Mouse (Mus musculus) adrenal gland, adult (tissue): ENCODE data around the gene Tmco3.
A peak's percentile ranks its signal among the peaks of the same experiment; 100 is the strongest.

Source experiments
- DNase-seq, 2 experiments: peaks; one replicate each; pipeline ENCODE4 v3.0.0; 2022 to 2023; ENCODE audit warnings: low spot score in 1 of 2; ENCODE audit not compliant: inconsistent age in 2 of 2

The Tmco3 gene

DNA sequence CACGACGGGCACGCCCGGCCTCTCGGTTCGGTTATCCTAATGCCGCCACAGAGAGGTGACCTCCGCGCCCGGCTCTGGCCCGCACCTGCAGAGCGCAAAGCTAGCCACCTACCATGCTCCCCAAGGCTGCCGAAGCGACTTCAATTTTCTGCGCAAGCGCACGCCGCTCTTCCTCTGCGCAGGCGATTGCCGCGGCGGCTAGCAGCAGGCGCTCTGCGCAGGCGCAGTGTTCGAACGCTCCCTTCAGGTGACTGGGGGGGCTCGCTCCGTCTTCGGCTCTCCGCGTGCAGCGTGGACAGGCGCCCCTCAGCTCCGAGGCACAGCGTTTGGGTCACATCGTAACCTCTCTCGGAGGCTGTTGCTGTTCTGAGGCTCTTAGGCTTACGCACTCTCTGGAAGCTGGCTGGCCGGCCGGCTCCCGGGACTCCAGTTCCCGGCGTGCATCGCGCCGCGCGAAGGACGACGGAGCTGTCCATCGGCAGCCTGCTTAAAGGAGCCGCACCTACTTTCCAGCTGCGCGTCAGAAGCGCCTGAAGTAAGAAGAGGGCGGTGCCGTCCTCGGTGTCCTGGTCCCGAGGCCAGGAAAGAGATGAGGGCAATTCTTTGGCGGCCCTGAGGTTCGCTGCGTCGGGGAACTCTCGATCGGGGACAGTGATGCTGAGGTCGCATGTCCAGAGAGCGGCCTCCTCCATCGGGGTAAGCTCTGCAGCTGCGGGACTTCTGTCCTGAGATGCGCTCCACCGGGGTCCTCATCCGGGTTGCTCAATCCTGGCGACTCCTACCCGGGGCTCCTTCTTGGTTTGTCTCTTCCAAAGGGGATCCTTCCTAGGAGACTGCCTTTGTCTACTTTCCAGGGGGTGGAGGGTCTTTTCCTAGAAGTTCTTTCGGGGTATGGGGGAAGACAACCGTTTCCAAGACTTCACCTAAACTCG is at the start of gene Tmco3, which contains the start of gene Dcun1d2:
Gene Tmco3, plus strand, starts transcription at position 499 of the 932 bp plus-strand sequence.
Gene Dcun1d2, minus strand, starts transcription at position 440 of the 932 bp plus-strand sequence.
- peak; percentile 97 to 99 for DNase-seq

DNA sequence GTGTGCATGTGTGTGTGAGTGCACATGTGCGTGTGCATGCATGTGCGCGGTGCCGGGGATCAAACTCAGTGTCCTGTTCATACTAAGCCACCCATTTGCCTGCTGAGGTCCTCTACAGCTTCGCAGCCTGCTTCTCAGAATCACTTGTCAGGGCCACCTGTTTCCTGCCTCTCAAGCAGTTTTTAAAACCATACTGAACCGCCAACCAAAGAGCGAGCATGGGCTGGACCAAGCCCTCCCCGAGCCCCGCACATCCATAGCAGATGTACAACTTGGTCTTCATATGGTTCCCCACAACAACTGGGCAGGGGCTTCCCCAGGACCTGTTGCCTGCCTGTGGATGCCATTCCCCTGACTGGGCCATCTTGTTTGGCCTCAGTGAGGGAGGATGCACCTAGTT is 47.9 kb upstream of the Tmco3 start:
- DNase-seq = no peak

DNA sequence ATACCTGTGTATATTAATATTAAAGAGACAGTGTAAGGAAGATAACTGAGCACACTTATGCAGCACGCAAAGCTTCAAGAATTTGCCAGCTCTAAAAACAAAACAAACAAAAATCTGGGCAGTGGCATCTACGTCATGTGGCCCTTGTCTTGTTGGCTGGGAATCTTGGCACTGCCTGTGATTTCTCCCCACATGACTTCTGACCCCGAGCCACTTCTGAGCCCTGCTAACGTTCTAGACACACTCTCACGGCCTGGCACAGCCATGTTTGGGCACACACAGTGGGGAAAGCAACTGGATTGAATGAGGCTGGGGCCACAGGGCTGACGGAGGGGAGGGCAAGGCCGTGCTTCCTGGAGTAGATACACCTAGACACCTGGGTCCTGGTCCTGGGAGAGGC is 47.3 kb upstream of the Tmco3 start:
- peak in 1 of 2 experiments; percentile 37 for DNase-seq

DNA sequence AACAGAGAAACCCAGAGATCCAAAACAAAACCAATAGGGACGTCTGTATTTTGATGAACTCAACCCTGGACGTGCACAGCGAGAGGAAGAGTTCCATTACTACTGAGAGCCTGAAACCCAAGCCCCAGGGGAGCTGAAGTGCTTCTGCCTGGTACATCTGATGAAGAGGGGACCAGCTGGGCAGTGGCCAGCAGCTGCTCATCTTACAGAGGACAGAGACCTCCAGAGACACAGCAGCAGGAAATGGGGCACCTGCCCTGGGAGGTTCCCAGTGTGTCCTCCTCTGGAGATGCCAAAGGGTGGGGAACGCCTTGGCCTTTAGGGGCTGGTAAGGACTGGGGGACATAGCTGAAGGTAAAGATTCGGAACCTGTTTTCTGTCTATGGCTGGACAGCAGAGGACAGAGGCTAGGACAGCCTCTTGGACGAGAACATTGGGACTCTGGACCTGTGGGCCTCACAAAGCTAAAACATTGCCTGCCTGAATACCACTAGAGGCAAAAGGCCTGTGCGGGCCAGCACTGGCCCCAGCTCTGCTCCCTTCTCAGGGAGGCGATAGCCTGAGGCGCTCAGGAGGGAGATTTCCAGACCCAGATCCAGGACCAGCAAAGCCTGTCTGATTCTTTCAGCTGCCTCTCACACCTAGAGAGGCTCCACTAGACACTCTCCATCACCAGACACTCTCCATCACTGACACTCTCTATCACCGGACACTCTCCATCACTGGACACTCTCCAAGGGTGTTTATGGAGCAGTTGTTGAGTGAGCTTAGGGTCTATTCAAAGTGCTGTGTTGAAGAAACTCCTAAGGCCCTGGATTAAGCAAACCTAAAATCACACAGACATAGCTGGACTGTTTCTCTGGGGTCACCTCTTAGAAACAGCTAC is 44.8 kb upstream of the Tmco3 start:
- DNase-seq = no peak

DNA sequence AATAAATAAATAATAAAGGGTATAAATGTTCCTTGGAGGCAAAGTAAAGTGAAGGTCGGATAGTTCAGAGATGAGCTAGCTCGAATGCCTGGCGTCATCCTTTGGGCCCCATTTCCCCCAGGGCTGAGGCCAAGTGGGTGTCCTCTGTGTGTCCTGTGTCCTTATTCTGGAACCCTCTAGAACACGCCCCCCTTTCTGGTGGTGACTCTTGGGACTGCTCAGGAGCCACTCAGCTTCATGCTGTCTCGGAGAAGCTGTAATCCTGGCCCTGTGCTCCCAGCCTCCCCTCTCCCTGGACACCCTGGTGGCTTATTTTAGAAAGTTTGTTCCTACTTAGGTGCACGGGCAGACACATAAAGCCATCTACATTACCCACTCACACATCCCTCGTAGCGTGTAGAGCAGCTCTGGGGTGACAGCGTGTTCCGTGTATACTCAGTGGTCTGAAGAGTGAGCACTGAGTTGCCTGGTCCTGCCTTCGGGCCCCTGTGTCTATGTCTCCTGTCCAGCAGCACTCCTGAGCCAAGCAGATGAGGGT is 43.6 kb upstream of the Tmco3 start:
- DNase-seq = no peak

DNA sequence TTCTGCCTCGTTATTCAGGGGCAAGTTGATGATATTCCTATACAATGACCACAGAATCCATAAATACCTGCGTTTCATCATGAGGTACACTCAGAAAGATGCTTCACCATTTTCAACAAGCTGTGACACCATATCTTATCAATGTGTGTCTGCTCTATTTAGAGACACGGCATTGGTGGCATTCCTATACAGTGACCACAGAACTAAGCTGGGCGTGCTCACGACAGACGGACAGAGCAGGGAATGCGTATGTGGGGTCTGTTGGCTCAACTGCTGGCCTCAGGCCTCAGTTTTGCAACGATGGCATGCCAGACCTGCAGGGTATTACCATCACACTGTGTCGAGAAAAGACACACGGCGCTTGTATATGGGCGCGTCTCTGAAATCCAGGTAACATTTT is 35.2 kb upstream of the Tmco3 start:
- no peak for DNase-seq

DNA sequence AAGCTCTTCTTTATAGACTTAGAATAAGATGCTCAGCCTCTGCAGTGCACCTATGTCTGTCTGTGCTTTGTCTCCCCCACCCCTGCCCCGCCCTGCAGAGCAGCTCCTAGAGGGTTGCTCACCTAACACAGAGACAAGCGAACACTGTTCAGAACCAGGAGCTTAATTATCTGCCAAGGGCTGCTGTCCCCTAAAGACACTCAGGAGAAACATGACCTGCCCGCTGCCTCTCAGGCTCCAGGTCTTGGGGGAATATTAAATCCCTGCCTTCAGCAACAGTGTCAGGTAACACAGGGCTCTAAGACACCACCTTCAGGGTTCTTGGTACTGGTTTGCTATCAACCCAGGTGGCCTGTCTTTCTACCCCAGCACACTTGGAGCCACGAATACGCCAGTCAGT is 34.6 kb upstream of the Tmco3 start:
- no peak for DNase-seq

DNA sequence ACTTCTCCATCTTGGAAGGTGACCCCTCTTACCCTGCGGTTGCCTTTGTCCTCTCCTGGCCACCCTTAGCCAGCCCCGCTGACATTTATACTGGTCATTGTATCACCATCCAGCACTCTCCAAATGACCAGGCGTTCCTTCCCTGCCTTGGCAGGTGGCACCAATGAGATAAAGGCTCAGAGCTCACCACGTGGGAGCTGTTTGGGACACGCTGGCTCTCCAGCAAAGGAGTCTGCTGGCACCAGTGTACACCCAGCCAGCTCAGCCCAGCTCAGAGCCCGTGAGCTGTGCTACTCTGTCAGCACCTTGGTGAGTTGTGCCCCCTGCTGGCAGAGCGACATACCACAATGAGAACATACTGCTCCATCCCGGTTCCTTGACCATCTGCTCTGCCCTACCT is 34.0 kb upstream of the Tmco3 start, which contains the start of gene Adprhl1:
Gene Adprhl1, minus strand, starts transcription at position 144 of the 400 bp plus-strand sequence.
- peak; percentile 71 to 87 for DNase-seq

DNA sequence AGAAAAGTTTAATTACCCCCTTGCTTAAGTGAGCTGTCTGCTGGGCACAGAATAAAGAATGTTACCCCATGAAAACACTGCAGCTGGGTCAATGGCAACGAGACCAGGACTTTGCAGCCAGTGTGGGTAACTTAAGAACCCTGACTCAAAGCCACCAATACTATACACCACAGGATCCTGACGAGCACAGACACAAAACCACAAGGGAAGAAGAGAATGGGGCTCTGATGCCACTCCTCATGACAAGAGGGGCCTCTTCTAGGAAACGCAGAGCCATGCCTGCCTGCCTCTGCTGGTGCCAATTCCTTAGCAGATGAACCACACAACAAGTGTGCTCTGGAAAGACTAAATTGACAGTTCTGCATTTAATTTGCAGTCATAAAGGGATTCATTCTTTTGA is 24.6 kb upstream of the Tmco3 start:
- DNase-seq = no peak

DNA sequence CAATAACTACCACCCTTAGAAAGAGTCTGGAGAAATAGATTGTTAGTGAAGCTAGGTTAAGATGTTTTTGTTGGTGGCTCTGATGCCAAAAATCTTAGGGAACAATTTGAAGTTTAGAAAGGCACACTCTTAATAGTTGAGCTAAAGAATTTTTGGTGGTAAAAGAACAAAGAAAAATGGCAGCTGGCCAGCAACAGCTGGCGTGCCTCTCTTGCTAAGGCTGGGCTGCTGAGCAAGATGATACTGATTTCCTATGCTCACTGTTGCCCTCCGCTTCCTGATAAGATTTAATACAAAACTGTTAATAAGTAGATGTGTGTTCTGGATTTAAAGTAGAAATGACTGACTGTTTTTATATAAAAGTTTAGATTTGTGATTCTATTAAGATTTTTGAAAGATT is 20.4 kb upstream of the Tmco3 start:
- DNase-seq = no peak

DNA sequence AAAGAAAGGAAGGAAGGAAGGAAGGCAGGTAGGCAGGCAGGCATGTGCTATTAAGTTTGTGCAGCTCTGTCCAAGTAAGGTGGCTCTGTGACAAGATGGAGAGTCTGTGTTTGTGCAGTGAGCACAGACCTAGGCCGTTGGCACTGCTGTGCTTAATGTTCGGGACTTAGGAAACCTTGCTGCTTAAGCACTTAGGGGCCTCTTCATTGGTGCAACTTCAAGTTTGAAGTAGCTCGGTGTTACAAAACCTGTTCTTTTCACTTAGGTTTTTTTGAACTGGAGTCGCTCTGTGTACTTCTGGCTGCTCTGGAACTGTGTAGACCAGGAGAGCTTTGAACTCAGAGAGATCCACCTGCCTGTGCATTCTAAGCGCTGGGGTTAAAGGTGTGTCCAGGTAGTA is 15.2 kb upstream of the Tmco3 start:
- DNase-seq = no peak

DNA sequence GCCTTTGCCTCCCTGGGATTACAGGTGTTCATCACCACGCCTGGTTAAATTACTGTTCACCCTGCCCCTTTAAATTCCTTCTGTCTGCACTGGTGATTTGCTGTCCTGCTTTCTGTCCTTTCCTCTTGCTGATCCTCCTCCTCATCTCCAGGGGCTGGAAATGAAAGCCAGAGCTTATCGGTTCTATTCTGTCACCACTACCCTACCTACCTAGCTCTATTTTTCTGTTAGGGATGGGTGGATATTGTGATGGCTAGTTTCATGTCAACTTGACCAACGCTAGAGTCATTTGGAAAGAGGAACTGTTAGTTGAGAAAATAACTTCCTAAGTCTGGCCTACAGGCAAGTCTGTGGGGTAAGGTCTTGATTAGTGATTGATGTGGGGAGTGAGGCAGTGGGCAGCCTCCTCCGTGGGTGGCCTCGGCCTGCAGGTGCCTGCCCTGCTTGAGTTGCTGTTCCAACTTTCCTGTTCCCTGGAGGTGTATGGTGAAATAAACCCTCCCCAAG is 11.0 kb upstream of the Tmco3 start:
- DNase-seq = no peak

DNA sequence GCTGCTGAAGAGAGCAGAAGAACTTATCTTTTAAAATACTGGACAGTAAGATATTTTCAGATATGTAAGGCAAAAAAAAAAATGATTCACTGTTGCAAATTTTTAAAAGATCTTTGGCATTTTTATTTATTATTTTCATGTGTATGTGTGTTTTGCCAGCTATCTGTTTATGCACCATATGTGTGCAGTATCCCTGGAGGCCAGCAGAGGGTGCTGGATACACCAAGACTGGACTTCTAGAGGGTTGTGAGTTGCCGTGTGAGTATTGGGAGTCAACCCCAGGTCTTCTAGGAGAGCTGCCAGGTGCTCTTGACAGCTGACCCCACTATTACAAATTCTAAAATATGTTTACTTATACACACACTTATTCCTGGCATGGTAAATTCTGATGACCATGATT is 4.8 kb upstream of the Tmco3 start:
- DNase-seq = no peak

DNA sequence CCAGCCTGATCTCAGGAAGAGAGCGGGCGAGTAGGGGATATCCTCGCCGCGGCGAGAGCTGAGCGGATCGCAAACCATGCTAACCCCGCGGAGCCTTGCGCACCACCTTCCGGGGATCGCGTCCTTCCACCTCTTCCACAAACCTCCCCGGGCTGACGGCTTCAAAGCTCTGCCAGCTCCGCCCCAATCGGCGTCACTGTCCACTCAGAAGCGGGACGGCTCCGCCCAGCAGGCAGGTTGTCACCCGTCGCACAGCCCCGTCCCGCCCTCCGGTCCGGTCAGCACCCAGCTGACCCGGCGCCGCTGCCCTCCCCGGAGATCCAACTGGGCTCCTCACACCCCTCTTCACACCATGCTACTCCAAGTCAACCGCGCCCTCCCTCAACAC is 692 bp upstream of the Tmco3 start:
- DNase-seq = peak; percentile 96 to 98

DNA sequence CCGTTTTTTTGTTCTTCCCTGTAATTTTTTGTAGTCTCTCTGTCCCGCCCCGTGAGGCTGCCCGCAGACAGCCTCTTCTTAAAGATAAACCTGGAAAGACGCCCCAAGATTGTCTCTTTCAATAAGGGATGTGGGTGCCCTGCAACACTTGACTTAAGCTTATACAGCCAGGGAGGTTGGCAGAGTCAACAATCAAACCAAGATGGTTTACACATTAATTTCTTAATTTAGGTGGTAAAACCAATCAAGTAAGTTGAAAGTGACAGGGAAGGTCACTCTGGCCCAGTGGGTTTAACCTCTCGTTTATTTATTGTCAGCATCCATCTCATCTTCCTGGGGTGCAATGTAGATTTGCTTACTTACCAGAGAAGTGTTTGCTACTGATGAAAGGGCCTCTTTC is 656 bp downstream of the Tmco3 start:
- no peak for DNase-seq

DNA sequence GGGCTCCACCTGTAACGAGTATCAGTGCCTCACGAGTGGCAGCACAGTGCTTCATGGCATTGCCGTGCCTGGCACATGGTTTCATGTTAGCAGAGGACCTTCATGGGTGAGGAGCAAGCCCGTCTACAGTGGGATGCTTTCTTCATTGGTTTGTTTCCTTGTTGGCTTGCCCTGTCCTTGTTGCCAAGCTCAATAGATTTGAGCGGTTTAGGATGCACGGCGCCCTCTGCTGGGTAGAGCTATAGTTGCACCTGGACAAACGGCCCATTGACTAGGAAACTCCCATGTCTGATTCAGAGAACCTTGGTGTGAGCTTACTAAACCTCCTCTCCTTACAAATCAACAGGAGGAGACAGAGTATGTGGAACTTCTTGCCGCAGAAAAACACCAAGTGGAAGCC is 4.4 kb downstream of the Tmco3 start:
- peak; percentile 86 to 96 for DNase-seq

DNA sequence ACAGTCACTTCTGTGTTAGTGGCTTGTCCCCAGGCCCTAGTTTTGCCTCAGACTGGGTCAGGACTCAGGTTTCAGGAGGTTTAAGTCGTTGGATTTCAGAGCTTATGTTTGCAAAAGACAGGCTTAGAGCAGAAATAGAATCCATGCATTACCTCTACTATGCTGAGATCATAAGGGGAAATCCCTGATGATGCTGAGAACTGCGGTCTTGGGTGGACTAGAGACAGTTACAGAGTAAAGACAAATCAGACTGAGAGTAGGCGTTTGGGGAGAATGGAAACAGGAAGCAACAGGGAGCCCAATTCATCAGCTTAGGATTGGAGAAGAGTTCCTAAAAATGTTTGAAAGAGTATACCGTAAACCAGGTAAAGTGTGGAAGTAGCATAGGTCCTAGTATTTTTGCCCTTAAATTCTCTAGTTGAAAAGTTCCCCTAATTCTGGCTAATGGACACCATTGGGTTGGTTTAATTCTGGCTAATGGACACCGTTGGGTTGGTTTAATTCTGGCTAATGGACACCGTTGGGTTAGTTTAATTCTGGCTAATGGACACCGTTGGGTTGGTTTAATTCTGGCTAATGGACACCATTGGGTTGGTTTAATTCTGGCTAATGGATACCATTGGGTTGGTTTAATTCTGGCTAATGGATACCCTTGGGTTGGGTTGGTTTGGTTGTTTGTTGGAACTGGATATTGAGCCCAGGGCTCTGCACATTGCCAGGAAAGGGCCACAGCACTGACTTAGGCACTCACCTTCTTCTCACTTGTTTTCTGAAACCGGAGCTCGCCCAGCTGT is 5.9 kb downstream of the Tmco3 start:
- no peak for DNase-seq

DNA sequence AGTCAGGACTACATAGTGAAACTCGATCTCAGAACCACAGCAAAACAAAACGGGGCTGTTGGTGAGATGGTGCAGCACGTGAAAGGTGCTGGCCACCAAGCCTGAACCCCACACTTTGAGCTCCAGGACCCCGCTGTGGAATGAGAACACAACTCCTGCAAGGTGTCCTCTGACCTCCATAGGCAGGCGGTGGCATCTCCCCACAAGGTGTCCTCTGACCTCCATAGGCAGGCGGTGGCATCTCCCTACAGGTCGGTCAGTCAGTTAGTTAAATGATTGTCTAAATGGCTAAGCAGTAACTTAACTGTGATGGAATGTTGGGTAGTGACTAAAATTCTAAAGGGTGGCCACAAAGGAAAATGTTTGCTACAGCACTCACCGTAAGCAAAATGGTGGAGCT is 11.6 kb downstream of the Tmco3 start:
- no peak for DNase-seq

DNA sequence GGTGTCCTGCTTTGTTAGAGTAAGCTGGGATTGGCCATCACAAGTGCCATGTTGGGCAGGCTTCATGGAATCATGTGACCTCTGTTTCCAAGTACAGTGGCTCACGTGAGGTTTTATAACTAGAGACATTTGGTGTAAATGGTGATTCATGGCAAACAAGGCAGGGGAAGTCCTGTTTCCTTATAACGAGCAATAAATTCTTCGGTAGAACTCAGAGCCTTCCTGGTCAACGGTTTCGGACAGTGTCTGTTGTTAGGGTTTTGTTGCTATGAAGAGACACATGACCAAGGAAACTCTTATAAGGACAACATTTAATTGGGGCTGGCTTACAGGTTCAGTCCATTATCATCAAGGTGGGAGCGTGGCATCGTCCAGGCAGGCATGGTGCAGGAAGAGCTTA is 13.0 kb downstream of the Tmco3 start:
- DNase-seq = no peak

DNA sequence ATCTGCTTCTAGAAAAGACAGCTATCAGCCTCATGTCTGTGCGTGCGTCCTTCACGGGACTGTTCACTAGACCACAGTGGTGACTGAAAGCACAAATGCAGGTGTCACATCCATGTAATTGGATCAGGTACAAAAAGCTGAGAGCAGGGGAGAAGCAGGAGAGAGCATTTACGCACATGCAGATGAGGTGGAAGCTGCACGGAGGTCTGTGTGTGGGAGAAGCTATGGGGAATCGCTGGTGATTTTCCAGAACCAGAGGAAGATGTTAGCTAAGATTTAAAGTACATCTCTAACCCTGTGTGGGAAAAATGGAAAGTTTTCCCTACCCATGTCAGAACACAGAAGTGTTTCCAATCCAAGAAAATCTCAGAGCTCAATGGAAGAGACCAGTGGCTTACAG is 17.5 kb downstream of the Tmco3 start:
- no peak for DNase-seq

DNA sequence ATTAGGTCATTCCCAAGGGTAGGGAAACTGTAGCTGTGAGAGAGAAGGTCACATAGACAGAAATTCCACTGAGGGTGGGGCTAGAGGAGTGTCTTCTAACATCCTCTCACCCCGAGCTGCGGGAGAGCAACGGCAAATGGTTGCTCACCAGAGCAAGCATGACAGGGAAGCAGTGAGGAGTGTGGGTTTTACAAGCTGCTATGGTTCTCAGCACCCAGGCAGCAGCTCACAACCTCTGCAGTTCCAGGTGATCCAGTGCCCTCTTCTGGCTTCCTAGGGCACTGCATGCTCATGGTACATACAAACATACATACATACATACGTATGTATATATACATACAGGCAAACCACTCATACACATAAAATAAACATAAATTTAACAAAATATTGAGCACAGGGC is 17.9 kb downstream of the Tmco3 start:
- DNase-seq = no peak
